Mouse (Mus musculus) activated CD4-positive, CD25-positive, alpha-beta regulatory T cell, adult 4 months (primary cell): ENCODE measurements around the gene Dab2ip. TPM values are rescaled to one million over a fixed set of nuclear protein-coding genes. Genes with fewer than 3 reads are reported as not detected.

Experiments
- ATAC-seq: one replicate; pipeline ENCODE4 v1.8.0; 2017
- polyA plus RNA-seq, 2 experiments: library from polyadenylated mRNA; unstranded; fragments of 100-300 nt; shearing (Covaris generic); gene quantifications; one replicate each; pipeline ENCODE4 v1.2.1; 2017

Gene Dab2ip
- polyA plus RNA-seq, 2 experiments from 2014 or later, result 0.26 to 0.68 TPM

GRCm38 (mm10) chr2:35659578-35660194, 101.6 kb downstream of the Dab2ip start:
- no peak for ATAC-seq

- no peak for ATAC-seq
Observed at GRCm38 (mm10) chr2:35660953-35661374, 102.9 kb downstream of the Dab2ip start.

GRCm38 (mm10) chr2:35661454-35662000, 103.5 kb downstream of the Dab2ip start:
- peak; percentile 87 for ATAC-seq

- ATAC-seq, result no peak
Observed at GRCm38 (mm10) chr2:35662001-35662491, 104.0 kb downstream of the Dab2ip start.

GRCm38 (mm10) chr2:35662738-35663550, 104.9 kb downstream of the Dab2ip start:
- ATAC-seq, result no peak

GRCm38 (mm10) chr2:35667746-35668145, 109.7 kb downstream of the Dab2ip start:
- no peak for ATAC-seq

- no peak for ATAC-seq
Observed at GRCm38 (mm10) chr2:35669217-35669616, 111.2 kb downstream of the Dab2ip start.

- no peak for ATAC-seq
Observed at GRCm38 (mm10) chr2:35669748-35670147, 111.7 kb downstream of the Dab2ip start.

GRCm38 (mm10) chr2:35670300-35670699, 112.2 kb downstream of the Dab2ip start:
- ATAC-seq, result no peak

- ATAC-seq, result no peak
Observed at GRCm38 (mm10) chr2:35671980-35672910, 114.2 kb downstream of the Dab2ip start.

- no peak for ATAC-seq
Observed at GRCm38 (mm10) chr2:35673181-35673580, 115.1 kb downstream of the Dab2ip start.

GRCm38 (mm10) chr2:35673986-35674385, 115.9 kb downstream of the Dab2ip start:
- ATAC-seq, result no peak

- ATAC-seq, result no peak
Observed at GRCm38 (mm10) chr2:35674431-35674830, 116.4 kb downstream of the Dab2ip start.

GRCm38 (mm10) chr2:35676075-35676665, 118.1 kb downstream of the Dab2ip start:
- no peak for ATAC-seq

GRCm38 (mm10) chr2:35677855-35678254, 119.8 kb downstream of the Dab2ip start:
- ATAC-seq, result no peak

GRCm38 (mm10) chr2:35678440-35678839, 120.4 kb downstream of the Dab2ip start:
- ATAC-seq, result no peak

GRCm38 (mm10) chr2:35679812-35680672, 122.0 kb downstream of the Dab2ip start:
- peak; percentile 89 for ATAC-seq

GRCm38 (mm10) chr2:35680833-35681232, 122.8 kb downstream of the Dab2ip start:
- no peak for ATAC-seq

- no peak for ATAC-seq
Observed at GRCm38 (mm10) chr2:35684005-35684404, 125.9 kb downstream of the Dab2ip start.

- no peak for ATAC-seq
Observed at GRCm38 (mm10) chr2:35684735-35685312, 126.8 kb downstream of the Dab2ip start.

GRCm38 (mm10) chr2:35686104-35686503, 128.0 kb downstream of the Dab2ip start:
- ATAC-seq, result no peak
